Mouse (Mus musculus) induced T-regulatory cell, adult 2 months (primary cell): Measurements from ENCODE around the gene Ccdc121.

Source experiments
- DNase-seq: peaks from one replicate; pipeline ENCODE4 v3.0.0-alpha.2; 2012; ENCODE audit warnings: low read depth

The Ccdc121 gene

DNA sequence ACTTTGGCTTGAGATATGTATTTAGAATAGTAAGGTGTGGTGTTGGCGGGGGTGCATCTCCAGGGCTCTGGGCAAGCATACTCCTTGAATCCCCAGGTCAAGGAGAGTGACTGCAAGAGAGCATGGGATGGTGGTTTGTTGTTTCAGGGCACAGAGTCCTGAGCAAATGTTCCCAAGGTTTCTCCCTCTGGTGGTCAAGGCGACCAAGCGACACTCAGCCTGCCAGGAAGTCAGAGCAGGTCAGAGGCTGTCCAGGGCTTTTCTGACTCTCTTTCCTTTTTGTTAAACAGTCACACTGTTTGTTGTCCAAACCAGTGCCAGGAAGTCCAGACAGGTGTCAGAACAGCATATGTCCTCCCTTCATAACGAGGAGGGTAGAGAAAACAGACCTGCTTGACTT is at the start of gene Ccdc121:
Gene Ccdc121, minus strand, starts transcription at position 145 of the 400 bp plus-strand sequence.
- DNase-seq, result no peak

DNA sequence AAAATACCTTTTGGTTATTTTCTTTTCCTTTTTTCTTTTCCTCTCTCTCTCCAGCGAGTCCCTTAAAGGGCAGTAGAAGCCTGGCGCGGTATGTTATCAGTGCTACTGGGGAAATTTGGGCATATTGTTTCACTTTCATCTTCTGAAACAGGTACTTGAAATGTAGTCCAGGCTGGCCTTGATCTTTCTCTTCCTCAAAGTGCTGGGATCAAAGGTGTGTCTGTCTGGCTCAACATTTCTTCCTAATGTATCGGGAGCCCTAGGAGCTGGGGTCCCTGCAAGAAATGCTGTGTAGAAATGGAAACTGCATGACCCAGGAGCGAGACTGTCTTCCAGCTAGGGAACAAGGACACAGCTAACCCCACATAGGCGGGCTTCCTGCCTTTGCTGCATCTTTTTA is 49.1 kb upstream of the Ccdc121 start:
- no peak for DNase-seq

DNA sequence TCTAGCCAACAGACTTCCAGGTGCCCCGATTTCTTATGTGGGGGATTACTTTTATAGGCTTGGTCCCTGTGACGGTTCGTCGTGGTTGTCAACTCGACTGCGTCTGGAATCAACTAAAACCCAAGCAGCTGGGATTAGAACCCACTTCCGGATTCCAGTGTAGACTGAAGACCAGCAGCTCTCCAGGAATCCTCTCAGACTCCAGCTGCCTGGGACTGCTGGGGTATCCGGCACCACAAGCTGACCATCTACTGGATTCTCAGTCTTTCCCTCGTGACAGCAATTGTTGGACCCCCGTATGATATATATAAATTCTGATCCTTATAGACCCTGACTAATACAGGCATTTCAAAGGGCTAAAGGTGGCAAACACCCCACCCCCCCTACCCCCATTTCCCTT is 48.4 kb upstream of the Ccdc121 start:
- DNase-seq, result no peak

DNA sequence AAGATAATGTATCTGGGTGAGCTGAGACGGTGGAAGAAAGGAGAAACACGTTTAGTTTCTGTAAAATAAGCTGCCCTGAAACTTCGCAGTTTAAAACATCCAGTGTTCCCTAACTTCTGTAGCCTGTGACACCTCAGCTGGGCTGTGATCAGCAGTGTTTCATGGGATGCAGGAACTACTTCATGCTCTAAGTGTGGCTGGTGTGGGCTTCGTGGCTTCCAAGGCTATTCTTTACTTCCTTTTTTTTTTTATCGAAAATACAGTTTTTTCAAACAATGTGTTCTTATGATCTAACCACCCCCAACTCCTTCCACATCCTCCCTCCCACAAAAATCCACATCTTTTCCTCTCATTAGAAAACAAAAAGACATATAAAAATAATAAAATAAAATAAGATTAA is 44.2 kb upstream of the Ccdc121 start:
- no peak for DNase-seq

DNA sequence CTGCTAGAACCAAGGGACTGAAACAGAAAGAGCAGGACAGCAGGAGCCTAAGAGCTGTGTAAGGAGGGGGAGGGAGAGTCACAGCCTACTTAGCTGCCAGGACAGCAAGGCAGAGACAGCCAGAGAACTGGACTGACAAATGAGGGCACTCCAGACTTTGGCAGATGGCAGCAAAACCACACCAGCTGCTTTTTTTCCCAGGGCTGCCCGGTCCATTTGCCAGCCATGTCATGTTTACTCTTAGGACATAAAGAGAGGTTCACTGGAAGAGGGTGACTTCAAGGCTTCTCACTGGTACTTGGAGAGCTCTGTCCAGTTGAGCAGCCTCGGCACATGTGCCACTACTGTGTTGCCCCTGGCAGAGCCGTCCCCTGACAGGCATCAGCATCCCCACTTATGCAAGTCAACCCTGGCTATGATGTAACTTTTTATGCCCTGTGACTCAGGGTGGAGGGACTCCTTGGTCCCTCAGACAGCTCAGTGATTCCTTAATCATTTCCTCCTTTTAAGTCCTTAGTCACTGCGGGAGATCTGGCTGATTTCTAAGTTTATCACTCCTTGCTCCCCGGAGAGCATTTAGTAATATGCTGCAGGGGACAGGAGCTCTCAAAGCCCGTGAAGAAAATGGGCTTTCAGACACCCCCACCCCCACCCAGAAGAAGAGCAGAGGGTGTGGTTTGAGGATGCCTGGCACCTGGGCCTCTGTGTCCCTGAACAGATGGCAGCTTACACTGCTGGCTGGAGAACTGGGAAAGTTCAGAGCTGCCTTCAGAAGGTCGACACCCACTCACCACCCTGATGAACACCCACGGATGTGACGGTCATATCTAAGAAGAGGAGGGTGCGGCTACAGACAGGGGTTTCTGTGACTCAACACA is 41.5 kb upstream of the Ccdc121 start:
- no peak for DNase-seq

DNA sequence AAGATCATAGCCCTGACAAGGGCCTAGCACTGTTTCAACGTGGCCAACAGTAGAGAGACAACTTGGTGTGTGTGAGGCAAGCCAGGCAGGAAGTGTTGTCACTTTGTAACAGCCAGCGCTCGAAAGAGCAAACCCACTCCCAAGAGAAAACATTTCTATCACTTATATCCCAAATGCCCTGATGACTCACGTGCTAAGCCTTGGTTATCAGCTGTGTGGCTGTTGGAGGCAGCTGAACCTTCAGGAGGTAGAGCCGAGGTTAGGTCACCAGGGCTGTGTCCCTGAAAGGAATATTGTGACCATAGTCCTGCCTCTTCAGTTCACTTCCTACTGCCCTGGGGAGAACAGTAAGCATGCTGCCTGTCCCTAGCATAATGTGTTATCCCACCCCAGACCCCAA is 39.6 kb upstream of the Ccdc121 start:
- DNase-seq, result no peak

DNA sequence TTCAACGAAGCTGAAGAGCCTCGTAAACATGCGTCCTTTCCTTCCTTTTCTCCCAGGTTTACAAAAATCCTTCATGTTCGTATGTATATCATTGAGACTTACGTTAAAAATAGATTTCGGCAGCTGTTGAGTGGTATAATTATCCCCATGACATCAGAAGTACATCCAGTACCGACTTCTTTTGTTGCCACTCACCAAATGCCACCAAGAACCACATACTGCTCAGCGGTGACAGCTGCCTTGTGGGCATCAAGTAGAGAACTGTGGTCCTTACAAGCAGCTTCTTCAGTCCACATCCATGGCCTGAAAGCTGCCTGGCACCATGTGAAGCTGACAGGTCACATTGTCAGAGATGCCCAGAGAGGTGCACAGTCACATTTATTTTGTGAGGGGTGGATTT is 38.7 kb upstream of the Ccdc121 start:
- DNase-seq, result no peak

DNA sequence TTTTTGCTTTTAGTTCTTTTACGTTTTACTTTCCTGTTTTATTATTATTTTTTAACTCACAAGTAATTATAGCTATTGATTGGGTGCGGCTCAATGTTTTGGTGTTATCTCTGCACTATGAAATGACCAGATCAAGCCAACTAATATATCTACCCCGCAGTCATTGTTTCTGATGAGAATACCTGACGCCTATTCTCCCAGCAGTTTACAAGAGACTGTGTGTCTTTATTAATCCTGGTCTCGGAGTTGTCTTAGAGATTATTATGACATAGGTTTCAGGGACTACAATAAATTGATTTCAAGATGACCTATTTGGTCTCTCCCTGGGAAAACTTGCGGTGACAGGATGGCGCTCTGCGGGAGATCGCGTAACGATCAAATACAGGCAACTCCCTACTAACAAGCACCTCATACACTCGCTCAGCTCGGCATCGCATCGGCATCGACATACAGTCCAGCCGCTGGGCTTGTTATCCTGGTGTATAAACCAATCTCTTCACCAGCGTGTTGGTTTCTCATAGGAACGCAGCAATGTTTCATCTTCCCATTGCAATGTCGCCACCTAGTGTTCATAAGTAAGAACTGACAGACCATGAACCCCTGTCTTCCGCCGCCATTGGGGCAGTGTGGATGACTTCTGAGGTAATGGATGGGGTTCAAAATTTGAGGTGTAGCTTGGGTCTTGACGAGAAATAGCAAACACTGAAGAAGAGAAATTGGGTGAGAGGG is 34.0 kb upstream of the Ccdc121 start:
- peak; percentile 73 for DNase-seq

DNA sequence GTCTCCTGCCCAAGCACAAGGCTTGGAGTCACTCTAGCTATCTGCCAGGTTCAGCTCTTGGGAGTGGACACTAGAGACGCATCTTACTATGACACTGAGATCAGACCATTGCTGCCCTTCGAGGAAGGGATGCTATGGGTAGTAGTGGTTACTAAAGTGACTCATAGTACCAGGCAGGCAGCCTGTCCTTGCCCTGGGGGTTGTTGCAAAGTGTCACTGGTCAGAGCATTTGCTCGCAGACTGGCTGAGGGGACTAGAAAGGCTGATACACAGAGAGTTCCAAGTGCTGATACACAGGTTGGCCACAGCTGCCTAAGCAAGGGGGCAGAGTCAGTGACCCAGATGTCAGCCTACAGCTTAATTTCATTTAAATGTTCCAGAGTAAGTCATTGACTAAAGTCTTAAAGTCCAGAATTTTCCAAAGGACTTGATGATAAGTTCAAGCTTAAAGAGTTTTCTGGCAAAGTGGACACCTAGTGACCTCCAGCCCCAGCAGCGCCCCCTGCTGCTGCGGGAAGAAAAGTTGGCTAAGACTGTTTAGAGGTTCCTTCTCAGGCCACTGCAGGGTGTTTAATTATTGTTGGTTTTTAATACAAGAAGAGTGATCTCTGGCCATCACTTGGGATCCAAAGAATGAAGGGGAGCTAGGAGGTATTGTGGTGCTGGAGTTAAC is 32.6 kb upstream of the Ccdc121 start:
- DNase-seq, result peak; percentile 8

DNA sequence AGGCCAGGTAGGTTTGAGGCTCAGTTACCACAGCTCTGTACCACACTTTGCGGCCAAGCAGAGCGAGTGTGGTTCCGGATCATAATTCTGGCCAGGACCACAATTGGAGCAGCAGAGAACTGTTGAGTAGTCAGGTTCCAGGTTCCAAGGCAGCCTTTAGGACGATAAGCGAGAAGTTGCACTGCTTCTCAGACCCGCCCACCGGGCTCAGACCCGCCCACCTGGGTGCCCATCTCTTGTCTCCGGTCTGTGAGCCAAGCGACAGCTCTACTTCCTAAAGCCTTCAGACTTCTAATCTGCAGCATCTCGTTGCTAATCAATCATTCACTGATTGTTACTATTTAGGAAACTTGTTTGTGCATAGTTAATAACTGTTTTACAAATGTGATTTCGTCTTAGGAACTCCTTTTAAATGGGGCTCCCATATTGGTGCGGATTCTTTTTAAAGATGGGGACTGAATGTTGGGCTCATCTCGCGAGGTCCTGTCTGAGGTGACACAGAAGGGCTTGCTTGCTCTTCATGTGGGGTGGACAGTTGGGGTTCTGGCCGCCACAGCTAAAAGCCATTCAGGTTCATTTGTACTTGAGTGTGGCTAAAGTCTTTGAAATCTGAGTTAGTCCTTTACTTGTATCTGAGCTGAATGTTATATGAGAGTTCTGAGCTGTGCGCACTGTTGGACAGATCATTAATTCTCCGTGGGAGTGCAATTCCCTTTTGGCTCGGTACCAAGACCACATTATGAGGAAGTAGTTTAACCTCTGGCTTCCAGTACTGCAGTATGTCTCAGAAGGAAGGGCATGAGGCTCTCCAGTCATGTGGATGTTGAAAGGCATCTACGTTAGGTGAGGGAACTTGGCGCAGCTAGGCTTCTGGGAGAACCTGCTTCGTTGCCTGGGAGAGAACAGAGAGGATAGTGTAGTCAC is 28.9 kb upstream of the Ccdc121 start:
- no peak for DNase-seq

DNA sequence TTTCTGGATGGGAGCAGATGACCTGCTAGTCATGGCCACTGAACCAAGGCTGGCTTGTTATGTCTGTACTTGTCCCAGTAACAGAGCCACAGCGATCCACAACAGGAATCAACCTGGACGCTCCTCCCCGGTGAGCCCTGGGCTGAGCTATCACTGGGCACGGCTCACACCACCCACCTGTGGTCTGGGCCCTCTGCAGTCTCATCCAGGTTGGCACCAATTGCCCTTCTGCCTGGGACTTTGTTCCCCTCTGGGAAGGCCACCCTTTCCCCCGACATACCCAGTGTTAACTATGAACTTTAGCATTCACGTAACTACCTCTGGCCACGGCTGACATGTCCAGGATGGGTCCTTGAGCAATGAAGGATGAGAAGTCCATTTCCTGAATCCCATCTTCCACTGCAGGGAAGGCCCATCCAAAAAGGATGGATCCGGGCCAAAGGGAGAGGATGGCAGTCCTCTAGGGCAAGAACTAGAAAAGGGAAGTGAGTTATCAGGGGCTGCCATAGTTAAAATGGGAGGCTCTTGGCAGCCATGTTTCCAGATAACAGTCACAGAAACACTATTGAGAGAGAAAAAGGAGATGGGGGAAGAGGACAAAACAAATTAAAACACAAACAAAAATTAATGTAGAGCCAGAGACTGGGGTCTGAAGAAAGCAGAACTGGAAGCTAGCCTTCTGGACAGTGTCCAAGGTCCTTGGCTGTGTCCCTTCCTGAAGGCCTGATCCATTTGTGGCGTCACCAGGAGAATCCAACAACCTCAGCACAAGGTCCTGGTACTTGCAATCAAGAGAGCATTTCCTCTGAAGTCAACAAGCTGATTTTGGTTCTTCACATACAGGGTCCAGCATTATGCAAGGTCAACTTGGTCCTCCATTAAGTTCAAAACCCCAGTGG is 26.6 kb upstream of the Ccdc121 start:
- DNase-seq, result no peak

DNA sequence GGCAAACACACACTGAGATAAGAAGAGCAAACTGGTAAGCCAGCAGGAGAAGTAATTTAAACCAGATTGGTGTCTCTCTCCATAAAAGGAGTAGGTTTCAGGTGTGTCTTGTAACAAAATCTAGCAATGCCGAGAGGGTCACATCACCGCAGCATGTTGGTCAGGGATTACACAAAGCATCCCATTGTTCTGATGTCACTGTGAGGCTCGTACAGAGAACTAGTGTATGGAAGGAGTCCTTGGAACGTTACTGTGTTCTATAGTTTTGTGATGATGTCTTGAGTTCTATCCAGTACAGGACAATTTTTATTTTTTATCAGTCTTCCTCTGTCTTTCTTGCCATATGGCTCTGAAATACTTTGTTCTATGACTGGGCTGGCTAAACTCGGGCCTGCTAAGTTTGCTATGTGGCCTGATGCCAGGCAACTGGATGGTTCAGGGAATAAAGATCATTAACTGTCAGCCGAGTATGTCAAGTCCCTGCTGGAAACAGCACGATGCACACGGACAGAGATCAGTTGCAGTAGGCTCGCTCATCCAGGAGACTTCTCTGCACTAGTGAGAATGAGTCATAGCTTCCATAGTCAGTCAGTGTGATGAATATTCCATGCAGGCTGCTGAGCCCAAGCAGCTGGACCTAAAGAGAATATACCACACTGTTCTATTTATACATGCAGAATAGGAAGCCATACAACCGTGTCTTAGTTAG is 24.1 kb upstream of the Ccdc121 start:
- no peak for DNase-seq

DNA sequence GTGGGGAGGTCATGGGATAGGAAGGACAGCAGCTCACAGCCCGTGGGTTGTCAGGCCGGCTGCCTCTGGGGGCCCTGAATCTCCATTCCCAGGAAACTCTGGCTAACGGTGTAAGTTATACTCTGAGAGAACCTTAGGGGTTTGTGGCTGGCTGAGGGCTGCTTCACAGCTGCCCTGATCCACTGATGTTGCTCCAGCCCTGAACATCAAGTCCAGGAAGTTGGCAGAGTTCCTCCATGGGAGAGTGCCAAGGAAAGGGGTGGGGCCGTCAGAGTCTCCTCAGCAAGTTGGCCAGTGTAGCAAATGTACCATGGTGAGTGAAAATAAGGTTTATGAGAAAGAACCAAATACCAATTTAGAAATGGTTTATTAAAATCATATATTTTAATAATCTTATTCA is 18.1 kb upstream of the Ccdc121 start:
- DNase-seq, result no peak

DNA sequence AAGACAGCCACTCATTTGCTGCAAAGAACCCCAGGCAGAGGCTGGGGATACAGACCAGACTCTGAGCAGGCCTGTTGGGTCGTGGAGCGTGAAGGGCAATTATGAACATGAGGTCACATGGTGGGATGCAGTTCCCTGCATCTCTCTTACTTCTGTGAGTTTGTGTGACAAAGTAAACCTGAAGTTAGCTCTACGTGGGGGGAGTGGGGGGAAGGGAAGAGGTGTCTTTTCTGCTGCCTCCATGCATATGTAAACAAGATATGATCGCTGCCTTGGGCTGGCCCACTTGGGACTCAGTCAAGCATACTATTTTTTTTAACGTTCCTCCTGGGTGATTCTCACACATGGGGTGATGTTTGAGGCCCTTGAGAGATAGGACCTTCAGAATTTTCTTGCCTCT is 14.7 kb upstream of the Ccdc121 start:
- DNase-seq, result no peak

DNA sequence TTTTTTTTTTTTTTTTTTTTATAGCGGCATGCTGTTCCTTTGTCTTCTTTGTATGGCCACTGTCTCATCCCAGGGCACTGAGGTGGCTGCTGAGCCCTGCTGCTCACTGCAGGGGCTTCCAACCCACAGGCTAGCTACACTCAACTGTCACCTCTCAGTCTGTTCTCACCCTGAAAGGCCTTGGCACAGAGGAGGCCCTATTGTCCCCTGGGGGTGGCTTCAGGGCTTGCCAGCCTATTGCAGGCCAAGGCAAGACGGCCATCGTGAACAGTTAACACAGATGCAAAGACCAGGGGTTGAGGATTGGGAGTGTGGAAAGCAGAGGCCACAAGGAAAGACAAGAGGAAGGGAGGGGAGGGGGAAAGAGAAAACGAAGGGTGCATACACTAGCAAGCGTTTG is 12.6 kb upstream of the Ccdc121 start:
- DNase-seq, result no peak

DNA sequence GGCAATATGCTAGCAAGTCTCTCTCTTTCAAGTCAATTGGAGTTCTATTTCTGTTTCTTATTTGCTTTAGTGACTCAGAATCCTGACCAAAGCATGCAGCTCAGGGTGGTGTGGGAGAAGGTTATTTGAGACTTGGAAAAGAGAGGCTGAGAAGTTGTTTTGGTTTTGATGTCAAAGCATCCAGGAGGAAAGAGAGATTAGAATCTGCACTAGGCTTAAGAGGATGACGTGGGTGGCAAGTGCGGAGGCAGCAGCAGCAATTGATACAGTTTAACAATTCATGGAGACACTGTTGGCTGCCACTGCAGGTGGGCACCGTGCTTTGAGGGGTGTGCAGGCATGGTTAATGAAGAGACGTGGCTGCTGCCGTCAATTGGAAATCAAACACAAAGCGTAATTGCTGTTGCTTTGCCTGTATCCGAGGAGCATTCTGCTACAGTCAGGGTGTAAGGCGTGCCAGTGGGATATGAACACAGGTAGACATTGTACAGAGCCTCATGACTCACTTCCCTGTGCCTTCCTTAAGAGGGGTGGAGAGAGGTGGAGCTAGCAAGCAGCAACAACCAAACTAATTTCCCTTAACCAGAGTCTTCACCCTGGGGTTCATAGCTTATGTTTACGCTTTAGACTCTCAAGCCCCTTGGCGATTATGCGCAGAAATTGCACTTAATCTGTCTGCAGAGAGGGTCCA is 10.3 kb upstream of the Ccdc121 start:
- no peak for DNase-seq

DNA sequence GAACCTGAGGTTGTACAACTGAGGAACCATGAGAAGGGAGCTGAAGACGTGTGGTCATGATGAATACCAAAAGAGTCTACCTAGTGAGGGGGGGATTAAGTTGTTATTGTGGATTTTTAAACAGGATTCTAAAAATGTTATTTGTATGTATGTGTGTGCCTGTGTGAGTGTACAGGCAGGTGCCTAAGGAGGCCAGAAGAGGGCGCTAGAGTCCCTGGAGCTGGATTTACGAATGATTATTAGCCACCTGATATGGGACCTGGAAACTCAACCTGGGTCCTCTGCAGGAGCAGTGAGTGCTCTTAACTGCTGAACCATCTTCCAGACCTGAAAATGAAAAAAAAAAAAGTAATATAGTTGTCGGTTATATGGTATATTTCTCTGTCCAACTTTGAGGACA is 7.9 kb upstream of the Ccdc121 start:
- DNase-seq, result peak; percentile 12

DNA sequence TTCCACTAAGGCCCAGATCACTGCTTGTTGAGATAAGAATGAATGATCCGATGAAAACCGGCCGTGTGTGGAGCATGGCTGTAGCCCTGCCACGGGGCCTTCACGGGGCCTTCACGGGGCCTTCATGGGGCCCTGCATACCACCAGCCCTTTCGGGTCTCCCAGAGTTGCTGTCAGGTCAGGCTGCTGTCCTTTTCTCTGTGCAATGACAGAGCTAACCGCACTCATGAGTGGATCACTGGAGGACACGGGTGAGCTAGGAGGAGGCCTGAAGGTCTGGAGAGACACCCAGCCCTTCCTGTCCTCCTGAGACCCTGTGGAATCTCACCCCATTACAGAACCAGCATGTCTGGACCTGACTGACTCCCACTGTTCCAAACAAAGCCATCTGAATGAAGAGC is 6.8 kb upstream of the Ccdc121 start:
- DNase-seq, result no peak

DNA sequence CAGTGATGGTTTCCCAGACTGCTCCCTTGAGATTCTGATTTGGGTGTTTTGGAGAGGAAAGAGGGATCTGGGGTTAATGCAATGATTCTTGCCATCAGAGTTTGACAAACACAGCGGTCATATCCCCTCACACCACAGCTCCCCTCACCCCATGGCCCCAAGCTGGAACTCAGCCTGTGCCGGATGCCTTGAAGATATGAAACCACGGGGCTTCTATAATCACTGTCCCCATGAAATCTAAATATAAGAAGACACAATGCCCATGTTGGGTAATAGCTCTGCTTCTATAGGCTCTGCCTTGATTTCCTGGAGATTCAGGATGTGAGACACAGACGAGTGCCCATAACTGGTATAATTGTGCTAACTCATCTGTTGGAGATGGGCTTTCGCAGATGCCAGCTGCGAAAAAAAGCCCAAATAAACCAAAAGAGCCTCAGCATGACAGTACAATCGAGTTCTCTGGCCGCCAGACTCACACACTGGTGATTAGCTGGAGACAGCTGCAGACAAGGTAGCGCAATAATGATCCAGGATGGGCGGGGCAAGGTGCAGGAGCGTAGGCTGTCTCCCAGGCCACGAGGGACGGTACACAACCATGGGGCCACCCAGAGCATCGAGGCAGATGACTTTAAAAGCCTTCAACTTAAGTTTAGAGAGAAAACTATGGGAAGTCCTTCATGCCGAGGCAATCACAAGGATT is 1.3 kb upstream of the Ccdc121 start:
- DNase-seq, result no peak
